Mouse (Mus musculus) MEL (cell line): Measurements from ENCODE around the gene AC170998.1. TPM values are rescaled to one million over a fixed set of nuclear protein-coding genes. Genes with fewer than 3 reads are reported as not detected.

Source experiments
- DNase-seq: peaks from one replicate; pipeline ENCODE4 v3.0.0; 2011; ENCODE audit warnings: low read depth, low spot score
- H3K27ac ChIP-seq: 2 replicates; pipeline ENCODE4 v1.5.1; 2012; ENCODE audit warnings: low read depth, mild to moderate bottlenecking, control low read depth, low read length, moderate library complexity; ENCODE audit not compliant: control insufficient read depth
- H3K27me3 ChIP-seq, 2 experiments: fragments of 150-350 bp in 1 of 2; sonication (generic) in 1 of 2; 2 replicates each; pipeline ENCODE4 v1.6.1; 2012; ENCODE audit warnings: low read length in 2 of 2, mild to moderate bottlenecking in 2 of 2, improper control_type of control experiment in 1 of 2, moderate library complexity in 1 of 2; ENCODE audit not compliant: insufficient read depth in 2 of 2, control insufficient read depth in 1 of 2
- H3K36me3 ChIP-seq, 2 experiments: 2 replicates each; pipeline ENCODE4 v1.6.1; 2012 to 2014; ENCODE audit warnings: low read length in 2 of 2, improper control_type of control experiment in 1 of 2, inconsistent platforms in 1 of 2, mild to moderate bottlenecking in 1 of 2; ENCODE audit not compliant: insufficient read depth in 2 of 2, control insufficient read depth in 1 of 2
- H3K4me1 ChIP-seq, 2 experiments: fragments of 150-350 bp in 1 of 2; sonication (generic) in 1 of 2; 2 replicates each; pipeline ENCODE4 v1.6.1; 2012; ENCODE audit warnings: low read length in 2 of 2, improper control_type of control experiment in 1 of 2, mild to moderate bottlenecking in 1 of 2; ENCODE audit not compliant: insufficient read depth in 2 of 2, control insufficient read depth in 1 of 2
- H3K4me3 ChIP-seq, 2 experiments: fragments of 150-350 bp in 1 of 2; sonication (generic) in 1 of 2; 2 replicates each; pipeline ENCODE4 v1.5.1; 2012; ENCODE audit warnings: low read depth in 2 of 2, low read length in 2 of 2, mild to moderate bottlenecking in 2 of 2, moderate library complexity in 2 of 2, control low read depth in 1 of 2, improper control_type of control experiment in 1 of 2; ENCODE audit not compliant: control insufficient read depth in 1 of 2, insufficient read depth in 1 of 2
- H3K79me2 ChIP-seq: 2 replicates; pipeline ENCODE4 v1.6.1; 2012; ENCODE audit warnings: mild to moderate bottlenecking, low read length, moderate library complexity; ENCODE audit not compliant: control insufficient read depth, poor library complexity, insufficient read depth
- H3K9ac ChIP-seq: 2 replicates; pipeline ENCODE4 v1.6.1; 2012; ENCODE audit warnings: low read depth, mild to moderate bottlenecking, control low read depth, low read length, moderate library complexity; ENCODE audit not compliant: control insufficient read depth, poor library complexity, severe bottlenecking
- H3K9me3 ChIP-seq: fragments of 150-350 bp; sonication (generic); replicated peaks from 2 replicates; pipeline ENCODE4 v1.6.1; 2012; ENCODE audit warnings: mild to moderate bottlenecking, low read length, improper control_type of control experiment, moderate library complexity; ENCODE audit not compliant: insufficient read depth
- BHLHE40 ChIP-seq: IDR thresholded peaks from 2 replicates; pipeline ENCODE4 v1.6.1; 2012; ENCODE audit warnings: low read depth, mild to moderate bottlenecking, inconsistent platforms, low read length, improper control_type of control experiment, borderline replicate concordance
- CHD1 ChIP-seq: IDR thresholded peaks from 2 replicates; pipeline ENCODE4 v1.6.1; 2012; ENCODE audit warnings: low read depth, mild to moderate bottlenecking, inconsistent platforms, low read length, improper control_type of control experiment
- CHD2 ChIP-seq: IDR thresholded peaks from 2 replicates; pipeline ENCODE4 v1.6.1; 2011; ENCODE audit warnings: low read length, improper control_type of control experiment
- CTCF ChIP-seq, 3 experiments: IDR thresholded peaks in 2 of 3; conservative IDR thresholded peaks in 1 of 3; 2 replicates each; pipeline ENCODE4 v1.5.1; 2011 to 2012; ENCODE audit warnings: low read length in 3 of 3, low read depth in 2 of 3, mild to moderate bottlenecking in 2 of 3, improper control_type of control experiment in 1 of 3, inconsistent platforms in 1 of 3, mixed read lengths in 1 of 3, moderate library complexity in 1 of 3; ENCODE audit not compliant: control insufficient read depth in 1 of 3, insufficient read depth in 1 of 3, poor library complexity in 1 of 3, severe bottlenecking in 1 of 3
- E2F4 ChIP-seq: IDR thresholded peaks from 2 replicates; pipeline ENCODE4 v1.6.1; 2011; ENCODE audit warnings: low read depth, low read length, improper control_type of control experiment, borderline replicate concordance
- ELF1 ChIP-seq: IDR thresholded peaks from 2 replicates; pipeline ENCODE4 v1.6.1; 2014; ENCODE audit warnings: low read depth, mild to moderate bottlenecking, inconsistent platforms, low read length, improper control_type of control experiment, moderate library complexity
- EP300 ChIP-seq, 2 experiments: IDR thresholded peaks; 2 replicates each; pipeline ENCODE4 v1.6.1; 2011; ENCODE audit warnings: improper control_type of control experiment in 2 of 2, low read length in 2 of 2, low read depth in 1 of 2, mild to moderate bottlenecking in 1 of 2
- ETS1 ChIP-seq: IDR thresholded peaks from 2 replicates; pipeline ENCODE4 v1.6.1; 2012; ENCODE audit warnings: low read depth, mild to moderate bottlenecking, inconsistent platforms, low read length, improper control_type of control experiment, moderate library complexity
- GABPA ChIP-seq: IDR thresholded peaks from 2 replicates; pipeline ENCODE4 v1.6.1; 2012; ENCODE audit warnings: low read depth, mild to moderate bottlenecking, inconsistent platforms, low read length, improper control_type of control experiment, moderate library complexity
- GATA1 ChIP-seq: IDR thresholded peaks from 2 replicates; pipeline ENCODE4 v1.6.1; 2011; ENCODE audit warnings: low read depth, low read length, improper control_type of control experiment
- HCFC1 ChIP-seq: IDR thresholded peaks from 2 replicates; pipeline ENCODE4 v1.6.1; 2012; ENCODE audit warnings: low read depth, mild to moderate bottlenecking, inconsistent platforms, low read length, improper control_type of control experiment, moderate library complexity
- KAT2A ChIP-seq: conservative IDR thresholded peaks from 2 replicates; pipeline ENCODE4 v1.6.1; 2012; ENCODE audit warnings: low read depth, low read length, improper control_type of control experiment, inconsistent platforms
- MAFK ChIP-seq: IDR thresholded peaks from 2 replicates; pipeline ENCODE4 v1.6.1; 2011; ENCODE audit warnings: low read depth, mild to moderate bottlenecking, low read length, improper control_type of control experiment, borderline replicate concordance
- MAX ChIP-seq: IDR thresholded peaks from 2 replicates; pipeline ENCODE4 v1.6.1; 2011; ENCODE audit warnings: low read length, improper control_type of control experiment
- MAZ ChIP-seq: IDR thresholded peaks from 2 replicates; pipeline ENCODE4 v1.6.1; 2012; ENCODE audit warnings: low read depth, mild to moderate bottlenecking, inconsistent platforms, low read length, improper control_type of control experiment
- MEF2A ChIP-seq: IDR thresholded peaks from 2 replicates; pipeline ENCODE4 v1.6.1; 2014; ENCODE audit warnings: low read depth, mild to moderate bottlenecking, inconsistent platforms, low read length, improper control_type of control experiment; ENCODE audit not compliant: poor library complexity, insufficient replicate concordance, severe bottlenecking; ENCODE audit errors: extremely low read depth
- MXI1 ChIP-seq: IDR thresholded peaks from 2 replicates; pipeline ENCODE4 v1.6.1; 2011; ENCODE audit warnings: mild to moderate bottlenecking, low read depth, low read length, improper control_type of control experiment
- MYB ChIP-seq: IDR thresholded peaks from 2 replicates; pipeline ENCODE4 v1.6.1; 2011; ENCODE audit warnings: mild to moderate bottlenecking, low read depth, low read length, improper control_type of control experiment
- MYC ChIP-seq: IDR thresholded peaks from 2 replicates; pipeline ENCODE4 v1.6.1; 2011; ENCODE audit warnings: low read depth, mild to moderate bottlenecking, low read length, improper control_type of control experiment, moderate library complexity
- NELFE ChIP-seq: IDR thresholded peaks from 2 replicates; pipeline ENCODE4 v1.6.1; 2011; ENCODE audit warnings: low read depth, low read length, improper control_type of control experiment
- NRF1 ChIP-seq: IDR thresholded peaks from 2 replicates; pipeline ENCODE4 v1.6.1; 2014; ENCODE audit warnings: low read depth, mild to moderate bottlenecking, inconsistent platforms, low read length, improper control_type of control experiment, moderate library complexity; ENCODE audit not compliant: poor library complexity, insufficient read depth, severe bottlenecking
- POLR2A ChIP-seq, 2 experiments: IDR thresholded peaks; 2 replicates each; pipeline ENCODE4 v1.6.1; 2011 to 2012; ENCODE audit warnings: low read length in 2 of 2, mild to moderate bottlenecking in 2 of 2, control low read depth in 1 of 2, improper control_type of control experiment in 1 of 2, low read depth in 1 of 2, moderate library complexity in 1 of 2; ENCODE audit not compliant: control insufficient read depth in 1 of 2, insufficient read depth in 1 of 2, poor library complexity in 1 of 2
- POLR2AphosphoS2 ChIP-seq: IDR thresholded peaks from 2 replicates; pipeline ENCODE4 v1.6.1; 2011; ENCODE audit warnings: low read length, improper control_type of control experiment
- POLR2AphosphoS5 ChIP-seq: IDR thresholded peaks from 2 replicates; pipeline ENCODE4 v1.6.1; 2012; ENCODE audit warnings: low read depth, borderline replicate concordance, mild to moderate bottlenecking, inconsistent platforms, low read length, moderate library complexity, mixed read lengths
- RAD21 ChIP-seq: IDR thresholded peaks from 2 replicates; pipeline ENCODE4 v1.6.1; 2011; ENCODE audit warnings: mild to moderate bottlenecking, low read depth, low read length, improper control_type of control experiment
- RCOR1 ChIP-seq: IDR thresholded peaks from 2 replicates; pipeline ENCODE4 v1.6.1; 2012; ENCODE audit warnings: low read depth, mild to moderate bottlenecking, inconsistent platforms, low read length, improper control_type of control experiment
- SIN3A ChIP-seq: IDR thresholded peaks from 2 replicates; pipeline ENCODE4 v1.6.1; 2012; ENCODE audit warnings: low read length, improper control_type of control experiment, inconsistent platforms
- SMC3 ChIP-seq: IDR thresholded peaks from 2 replicates; pipeline ENCODE4 v1.6.1; 2011; ENCODE audit warnings: low read depth, low read length, improper control_type of control experiment
- TAL1 ChIP-seq: IDR thresholded peaks from 2 replicates; pipeline ENCODE4 v1.6.1; 2012; ENCODE audit warnings: mild to moderate bottlenecking, inconsistent platforms, low read length, moderate library complexity, mixed read lengths
- TBP ChIP-seq: IDR thresholded peaks from 2 replicates; pipeline ENCODE4 v1.8.0; 2011; ENCODE audit warnings: low read depth, low read length, improper control_type of control experiment
- TCF12 ChIP-seq: IDR thresholded peaks from 2 replicates; pipeline ENCODE4 v1.6.1; 2014; ENCODE audit warnings: low read depth, mild to moderate bottlenecking, inconsistent platforms, low read length, improper control_type of control experiment, moderate library complexity
- UBTF ChIP-seq: IDR thresholded peaks from 2 replicates; pipeline ENCODE4 v1.6.1; 2012; ENCODE audit warnings: low read depth, mild to moderate bottlenecking, inconsistent platforms, low read length, improper control_type of control experiment, moderate library complexity, borderline replicate concordance; ENCODE audit not compliant: insufficient read depth
- USF1 ChIP-seq: IDR thresholded peaks from 2 replicates; pipeline ENCODE4 v1.6.1; 2014; ENCODE audit warnings: low read depth, mild to moderate bottlenecking, inconsistent platforms, low read length, improper control_type of control experiment, moderate library complexity
- USF2 ChIP-seq, 2 experiments: IDR thresholded peaks; 2 replicates each; pipeline ENCODE4 v1.6.1; 2011 to 2012; ENCODE audit warnings: improper control_type of control experiment in 2 of 2, low read length in 2 of 2, borderline replicate concordance in 1 of 2, inconsistent platforms in 1 of 2, low read depth in 1 of 2, mild to moderate bottlenecking in 1 of 2; ENCODE audit not compliant: insufficient read depth in 1 of 2
- ZC3H11A ChIP-seq: IDR thresholded peaks from 2 replicates; pipeline ENCODE4 v1.6.1; 2012; ENCODE audit warnings: low read depth, mild to moderate bottlenecking, inconsistent platforms, low read length, improper control_type of control experiment
- ZKSCAN1 ChIP-seq: IDR thresholded peaks from 2 replicates; pipeline ENCODE4 v1.6.1; 2012; ENCODE audit warnings: low read depth, mild to moderate bottlenecking, inconsistent platforms, low read length, improper control_type of control experiment, moderate library complexity
- ZMIZ1 ChIP-seq: IDR thresholded peaks from 2 replicates; pipeline ENCODE4 v1.6.1; 2012; ENCODE audit warnings: low read depth, mild to moderate bottlenecking, inconsistent platforms, low read length, improper control_type of control experiment, moderate library complexity
- ZNF384 ChIP-seq: IDR thresholded peaks from 2 replicates; pipeline ENCODE4 v1.6.1; 2012; ENCODE audit warnings: low read depth, mild to moderate bottlenecking, inconsistent platforms, low read length, improper control_type of control experiment
- polyA plus RNA-seq, 2 experiments: library from polyadenylated mRNA; stranded (reverse) in 1 of 2; unstranded in 1 of 2; fragments of >175 nt in 1 of 2; fragments of >200 nt in 1 of 2; gene quantifications; 2 replicates each; pipeline versions ENCODE4 v1.2.1 to v1.2.4; 2012; ENCODE audit warnings: low replicate concordance in 2 of 2, low read depth in 1 of 2; ENCODE audit not compliant: insufficient read length in 2 of 2, insufficient read depth in 1 of 2, missing spikeins in 1 of 2
- total RNA-seq: library from RNA; depleted of rRNA; stranded (reverse); fragments of 300-350 nt; gene quantifications from 2 replicates; pipeline ENCODE4 v1.2.3, GENCODE M21; 2012

AC170998.1 gene
- total and polyA plus RNA-seq, 3 experiments = 0.42 TPM; not detected in 1

- H3K27me3 ChIP-seq = no peaks in the 10 kb centered on the region
- no peaks in the 10 kb centered on the region for H3K36me3 ChIP-seq
- H3K4me3 ChIP-seq = no peak overlapping the region
- H3K79me2 ChIP-seq = no peaks in the 10 kb centered on the region
- H3K4me1 ChIP-seq = no peaks in the 10 kb centered on the region
- H3K27ac ChIP-seq = no peak overlapping the region
- H3K9me3 ChIP-seq = no peaks in the 10 kb centered on the region
- DNase-seq = peak; percentile 81
- no peak overlapping the region; the same call in 1 of the 2 replicates for H3K9ac ChIP-seq
- no peak for TF ChIP-seq MEF2A
- no peak for TF ChIP-seq NELFE
- peak; percentile 90 for TF ChIP-seq ZC3H11A
- TF ChIP-seq BHLHE40 = peak; percentile 44; the same call in 1 of the 2 replicates
- no peak for TF ChIP-seq MYB
- TF ChIP-seq GABPA = no peak
- TF ChIP-seq UBTF = no peak
- no peak for TF ChIP-seq POLR2A (IDR thresholded peaks at IDR 0.05; ENCODE audit: control insufficient read depth in 1 of 2, insufficient read depth in 1 of 2, low read depth in 1 of 2, low read length in 2 of 2, poor library complexity in 1 of 2)
- TF ChIP-seq RCOR1 = no peak
- no peak for TF ChIP-seq KAT2A
- no peak for TF ChIP-seq TCF12
- peak; percentile 81 for TF ChIP-seq ZNF384
- no peak for TF ChIP-seq CHD1
- no peak for TF ChIP-seq POLR2AphosphoS5
- no peak for TF ChIP-seq TAL1
- no peak for TF ChIP-seq MAFK
- no peak for TF ChIP-seq MAZ
- no peak for TF ChIP-seq ETS1
- TF ChIP-seq SMC3 = peak; percentile 96
- peak; percentile 41; the same call in 1 of the 2 replicates for TF ChIP-seq SIN3A
- TF ChIP-seq CTCF (IDR thresholded peaks at IDR 0.05 in 2 of 3, conservative IDR thresholded peaks at IDR 0.05 in 1 of 3; ENCODE audit: control insufficient read depth in 1 of 3, insufficient read depth in 1 of 3, low read depth in 2 of 3, low read length in 3 of 3, poor library complexity in 1 of 3, severe bottlenecking in 1 of 3) = peak; percentile 96 to 99 (median 98)
- no peak for TF ChIP-seq USF2 (IDR thresholded peaks at IDR 0.05; ENCODE audit: borderline replicate concordance in 1 of 2, insufficient read depth in 1 of 2, low read depth in 1 of 2, low read length in 2 of 2)
- no peak for TF ChIP-seq ZKSCAN1
- TF ChIP-seq ELF1 = 0 out of 2 replicates have a peak, but pooled peaks have one; percentile 31
- TF ChIP-seq GATA1 = no peak
- no peak for TF ChIP-seq HCFC1
- TF ChIP-seq ZMIZ1 = no peak
- TF ChIP-seq MXI1 = no peak
- TF ChIP-seq POLR2AphosphoS2 = no peak
- TF ChIP-seq RAD21 = peak; percentile 96
- TF ChIP-seq EP300 (IDR thresholded peaks at IDR 0.05; ENCODE audit: low read depth in 1 of 2, low read length in 2 of 2) = no peak
- TF ChIP-seq TBP = no peak
- 0 out of 2 replicates have a peak, but pooled peaks have one; percentile 33 for TF ChIP-seq MYC
- no peak for TF ChIP-seq CHD2
- no peak for TF ChIP-seq USF1
- no peak for TF ChIP-seq NRF1
- no peak for TF ChIP-seq MAX
- no peak for TF ChIP-seq E2F4
These were observed 36.0 kb downstream of the AC170998.1 start for GRCm38 (mm10) chr17:28761871-28762270.
